Mouse (Mus musculus) hindbrain, postnatal 0 days (tissue): Measurements from ENCODE around the gene Cped1. TPM values are rescaled to one million over a fixed set of nuclear protein-coding genes. Genes with fewer than 3 reads are reported as not detected.

Experiments used
- ATAC-seq: fragments of 200-750 bp; cut with Nextera tagmentation; 2 replicates; pipeline ENCODE4 v1.8.0; 2017; ENCODE audit warnings: mild to moderate bottlenecking, moderate TSS enrichment, moderate library complexity
- DNase-seq: peaks from one replicate; pipeline ENCODE4 v3.0.0-alpha.2; 2015; ENCODE audit warnings: low spot score
- H3K27ac ChIP-seq: fragments of 300-500 bp; sonication (generic); 2 replicates; pipeline ENCODE4 v1.5.1; 2014; ENCODE audit warnings: mild to moderate bottlenecking
- H3K27me3 ChIP-seq: fragments of 300-500 bp; sonication (generic); 2 replicates; pipeline ENCODE4 v1.6.1; 2014; ENCODE audit warnings: low read length, mixed read lengths; ENCODE audit not compliant: insufficient read depth
- H3K36me3 ChIP-seq: fragments of 300-500 bp; sonication (generic); 2 replicates; pipeline ENCODE4 v1.6.1; 2014; ENCODE audit warnings: low read length, mixed read lengths; ENCODE audit not compliant: insufficient read depth
- H3K4me1 ChIP-seq: fragments of 300-500 bp; sonication (generic); 2 replicates; pipeline ENCODE4 v1.6.1; 2014; ENCODE audit warnings: antibody characterized with exemption, low read length, mixed read lengths; ENCODE audit not compliant: insufficient read depth
- H3K4me2 ChIP-seq: fragments of 300-500 bp; sonication (generic); 2 replicates; pipeline ENCODE4 v1.6.1; 2014; ENCODE audit warnings: low read depth, mild to moderate bottlenecking, low read length, moderate library complexity, mixed read lengths
- H3K4me3 ChIP-seq: fragments of 300-500 bp; sonication (generic); 2 replicates; pipeline ENCODE4 v1.5.1; 2014; ENCODE audit warnings: low read length
- H3K9ac ChIP-seq: fragments of 300-500 bp; sonication (generic); replicated peaks from 2 replicates; pipeline ENCODE4 v1.6.1; 2014; ENCODE audit warnings: mild to moderate bottlenecking, low read length, moderate library complexity, mixed read lengths
- H3K9me3 ChIP-seq: fragments of 300-500 bp; sonication (generic); 2 replicates; pipeline ENCODE4 v1.6.1; 2016; ENCODE audit warnings: low read length, mixed read lengths
- CTCF ChIP-seq: IDR thresholded peaks from 2 replicates; pipeline ENCODE4 v1.5.1; 2016; ENCODE audit warnings: antibody characterized with exemption, control low read depth, low read depth
- WGBS: fragments of 180-500 bp; shearing (Covaris S2); extraction: QIAGEN DNeasy Blood & Tissue Kit; methylation state at CpG from one replicate; pipeline ENCODE4 v1.1.7; 2014; 5-methylcytosine and 5-hydroxymethylcytosine counted together
- polyA plus RNA-seq: library from polyadenylated mRNA; unstranded; fragments of >200 nt; fragmentation: Nextera tagmentation; extraction: Ambion mirVana; gene quantifications from 2 replicates; pipeline ENCODE4 v1.2.1, GENCODE M21; 2015
- total RNA-seq: library from RNA; depleted of rRNA; stranded (reverse); fragments of >200 nt; gene quantifications from 2 replicates; pipeline ENCODE4 v1.2.3, GENCODE M21; 2014

Cped1 gene
- total and polyA plus RNA-seq, 2 experiments from 2014 or later, result 3.1 to 4.6 TPM

DNA sequence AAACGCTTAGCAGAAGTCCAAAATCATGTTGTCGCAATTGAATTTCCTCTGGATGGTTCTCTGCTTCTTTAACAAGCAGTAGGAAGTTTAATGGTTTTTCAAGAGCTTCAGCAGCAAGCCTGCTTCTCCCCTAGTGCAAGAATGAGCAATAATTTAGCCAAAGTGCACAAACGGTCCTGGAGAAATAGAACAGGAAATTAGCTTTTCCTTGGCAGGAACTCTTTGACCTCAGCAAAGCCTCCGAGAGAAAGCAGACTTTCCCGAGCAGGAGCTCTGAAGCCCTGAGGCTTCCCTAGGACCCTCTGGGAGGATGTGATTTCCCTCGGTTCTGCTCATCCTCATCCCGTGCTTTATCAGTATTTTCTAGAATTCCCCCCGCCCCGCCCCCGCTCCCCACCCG, 13.3 kb downstream of the Cped1 start:
- H3K27me3 ChIP-seq, result no peaks in the 10 kb centered on the region
- TF ChIP-seq CTCF, result no peak
- ATAC-seq (no peak), DNase-seq (peak; percentile 10)
- no peak overlapping the region for H3K4me3 ChIP-seq
- H3K4me2 ChIP-seq, result no peak overlapping the region
- 59% methylated on average over 11 of the region's 11 CpGs for WGBS
- H3K4me1 ChIP-seq, result no peaks in the 10 kb centered on the region
- H3K27ac ChIP-seq, result no peak overlapping the region
- no peaks in the 10 kb centered on the region for H3K9me3 ChIP-seq
- no peak overlapping the region for H3K9ac ChIP-seq
- H3K36me3 ChIP-seq, result no peaks in the 10 kb centered on the region

DNA sequence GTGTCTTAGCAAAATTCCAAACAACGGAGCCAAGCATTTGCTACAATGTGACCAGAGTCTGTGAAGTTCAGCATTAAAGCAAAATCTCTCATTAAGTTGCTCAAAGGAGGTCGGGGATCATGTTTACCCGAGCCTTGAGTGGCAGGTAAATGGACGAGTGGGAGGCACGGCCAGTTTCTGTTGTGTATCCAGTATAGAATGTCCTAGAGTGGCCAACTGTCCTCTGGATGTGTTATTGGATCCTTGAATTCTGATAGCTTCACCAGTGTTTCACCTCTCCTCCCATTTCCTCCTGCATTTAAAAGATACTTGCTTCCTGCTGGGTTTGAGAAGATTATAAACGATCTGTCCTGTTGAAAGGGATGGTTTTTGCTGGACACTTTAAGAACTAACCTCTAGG, 14.4 kb downstream of the Cped1 start:
- ATAC-seq (no peak), DNase-seq (no peak)
- Histone ChIP-seq H3K4me1 (no peaks in the 10 kb centered on the region), H3K36me3 (no peaks in the 10 kb centered on the region), H3K27me3 (no peaks in the 10 kb centered on the region), H3K4me2 (no peak overlapping the region), H3K4me3 (no peak overlapping the region), H3K9me3 (no peaks in the 10 kb centered on the region), H3K9ac (no peak overlapping the region), H3K27ac (no peak overlapping the region)
- WGBS, result 58% methylated on average over 6 of the region's 6 CpGs
- no peak for TF ChIP-seq CTCF

DNA sequence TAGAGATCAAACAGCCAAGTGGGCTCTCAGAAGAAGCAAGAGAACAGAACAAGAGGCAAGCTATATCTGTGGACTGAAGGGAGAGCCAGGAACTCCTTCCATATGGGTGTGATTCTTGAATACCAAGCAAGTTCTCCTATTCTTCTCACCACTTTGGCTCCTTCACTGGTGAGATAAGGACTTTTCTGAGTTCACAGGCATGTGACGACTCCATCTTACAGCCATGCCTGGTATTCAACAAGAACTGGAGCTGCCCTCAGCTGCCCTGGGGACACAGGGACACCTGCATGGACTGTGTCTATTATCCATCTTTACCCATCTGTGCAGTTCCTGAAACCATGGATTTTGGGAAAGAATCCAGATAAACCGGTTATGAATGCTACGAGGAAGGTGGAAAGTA, 15.2 kb downstream of the Cped1 start:
- DNase-seq, result no peak
- no peak for ATAC-seq
- WGBS, result 82% methylated on average over 3 of the region's 3 CpGs
- no peaks in the 10 kb centered on the region for H3K4me1 ChIP-seq
- H3K9ac ChIP-seq, result no peak overlapping the region
- no peak overlapping the region for H3K4me3 ChIP-seq
- H3K27me3 ChIP-seq, result no peaks in the 10 kb centered on the region
- no peaks in the 10 kb centered on the region for H3K9me3 ChIP-seq
- H3K36me3 ChIP-seq, result no peaks in the 10 kb centered on the region
- TF ChIP-seq CTCF, result no peak
- H3K27ac ChIP-seq, result no peak overlapping the region
- no peak overlapping the region for H3K4me2 ChIP-seq

DNA sequence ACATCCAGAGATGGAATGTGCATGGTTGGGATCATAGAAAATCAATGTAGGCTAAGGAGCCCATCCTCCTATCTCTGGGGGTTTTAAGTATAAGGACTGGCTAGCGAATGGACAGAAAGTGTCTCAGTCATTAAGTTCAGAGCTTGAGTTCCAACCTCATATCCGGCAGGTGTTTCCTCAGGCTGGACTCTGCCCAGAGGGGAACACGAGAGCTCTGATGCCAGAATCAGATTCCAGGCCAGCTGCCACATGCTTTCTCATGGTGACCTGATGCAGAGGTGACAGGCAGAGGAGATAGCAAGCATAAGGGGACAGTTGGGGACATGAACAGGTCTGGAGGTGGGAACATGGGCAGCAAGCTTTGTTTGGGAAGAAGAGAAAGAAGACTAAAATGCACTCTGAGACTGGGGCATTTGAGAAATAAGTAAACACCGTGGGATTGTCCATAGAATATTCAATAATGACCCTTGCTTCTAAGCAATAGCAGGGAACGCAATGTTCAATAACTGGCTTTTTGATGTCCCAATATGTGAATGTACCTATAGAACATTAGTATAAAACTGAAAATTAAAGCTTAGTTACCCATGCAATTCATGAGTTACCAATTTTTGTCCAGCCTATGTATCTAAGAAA, 15.7 kb downstream of the Cped1 start:
- Histone ChIP-seq H3K36me3 (no peaks in the 10 kb centered on the region), H3K9ac (no peak overlapping the region), H3K27ac (no peak overlapping the region), H3K27me3 (no peaks in the 10 kb centered on the region), H3K4me1 (no peaks in the 10 kb centered on the region), H3K4me2 (no peak overlapping the region), H3K4me3 (no peak overlapping the region), H3K9me3 (no peaks in the 10 kb centered on the region)
- WGBS, result 88% methylated on average over 5 of the region's 5 CpGs
- ATAC-seq (no peak), DNase-seq (no peak)
- TF ChIP-seq CTCF, result no peak

DNA sequence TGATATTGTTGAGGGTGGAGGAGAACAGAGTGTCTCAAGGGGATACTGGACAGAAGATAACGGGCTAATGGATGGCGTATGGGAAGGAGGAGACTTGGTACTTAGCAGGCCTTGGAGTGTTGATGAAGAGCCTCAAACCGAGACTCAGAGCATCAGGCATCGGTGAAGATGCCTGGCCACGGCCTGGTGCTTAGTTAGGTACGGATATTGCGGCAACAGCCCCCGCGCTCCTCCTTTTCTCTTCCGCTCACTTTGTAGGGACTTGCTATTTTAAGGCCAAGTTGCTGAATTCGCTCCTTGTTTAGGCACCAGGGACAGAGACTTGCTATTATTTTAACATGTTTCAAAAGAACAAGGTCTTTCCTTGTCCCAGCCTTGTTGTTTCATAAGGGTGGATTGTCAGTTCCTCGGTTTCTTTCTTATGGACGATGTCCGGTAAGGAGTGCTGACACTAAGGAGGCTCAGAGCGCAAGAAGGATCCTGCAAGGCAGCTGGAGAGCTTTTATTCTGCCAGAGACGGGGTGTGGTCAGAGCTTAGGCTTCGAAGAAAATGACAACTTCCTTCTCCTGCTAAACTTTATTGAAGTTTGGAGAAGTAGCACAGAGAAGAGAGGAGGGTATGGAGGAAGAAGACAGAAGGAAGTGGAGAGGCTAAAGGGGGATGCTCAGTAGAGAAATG, 16.9 kb downstream of the Cped1 start:
- Histone ChIP-seq H3K27me3 (no peaks in the 10 kb centered on the region), H3K9me3 (no peaks in the 10 kb centered on the region), H3K4me3 (no peak overlapping the region), H3K9ac (no peak overlapping the region), H3K36me3 (no peaks in the 10 kb centered on the region), H3K4me1 (no peaks in the 10 kb centered on the region), H3K27ac (0 out of 2 replicates have a peak overlapping the region, but pooled peaks have one; percentile 11), H3K4me2 (peak overlapping the region; percentile 11; the same call in 1 of the 2 replicates)
- 46% methylated on average over 17 of the region's 17 CpGs for WGBS
- ATAC-seq, result no peak
- no peak for TF ChIP-seq CTCF
- DNase-seq, result no peak

DNA sequence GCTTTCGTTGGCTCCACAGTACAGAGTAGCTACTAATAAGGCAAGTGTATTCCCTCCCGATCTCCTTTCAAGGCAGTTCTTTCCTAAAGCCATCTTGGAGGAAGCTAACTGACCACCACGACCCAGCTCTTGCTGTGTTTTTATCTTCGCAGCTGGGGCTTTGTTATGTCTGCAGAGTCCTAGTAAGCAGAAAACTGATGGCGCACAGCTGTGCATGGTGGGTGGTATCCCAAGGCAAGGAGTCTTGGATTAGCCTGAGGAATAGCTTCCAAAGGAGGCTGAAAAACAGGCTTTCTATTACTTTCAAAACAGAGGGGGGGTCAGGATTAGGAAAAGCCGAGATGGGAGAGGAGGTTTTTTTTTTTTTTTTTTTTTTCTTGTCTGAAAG, 17.5 kb downstream of the Cped1 start:
- H3K9me3 ChIP-seq, result no peaks in the 10 kb centered on the region
- WGBS, result 11% methylated on average over 6 of the region's 6 CpGs
- H3K27ac ChIP-seq, result 0 out of 2 replicates have a peak overlapping the region, but pooled peaks have one; percentile 11
- H3K4me1 ChIP-seq, result no peaks in the 10 kb centered on the region
- H3K4me2 ChIP-seq, result peak overlapping the region; percentile 11; the same call in 1 of the 2 replicates
- no peaks in the 10 kb centered on the region for H3K27me3 ChIP-seq
- H3K4me3 ChIP-seq, result no peak overlapping the region
- ATAC-seq, result no peak
- no peak for TF ChIP-seq CTCF
- H3K36me3 ChIP-seq, result no peaks in the 10 kb centered on the region
- H3K9ac ChIP-seq, result no peak overlapping the region
- DNase-seq, result no peak

DNA sequence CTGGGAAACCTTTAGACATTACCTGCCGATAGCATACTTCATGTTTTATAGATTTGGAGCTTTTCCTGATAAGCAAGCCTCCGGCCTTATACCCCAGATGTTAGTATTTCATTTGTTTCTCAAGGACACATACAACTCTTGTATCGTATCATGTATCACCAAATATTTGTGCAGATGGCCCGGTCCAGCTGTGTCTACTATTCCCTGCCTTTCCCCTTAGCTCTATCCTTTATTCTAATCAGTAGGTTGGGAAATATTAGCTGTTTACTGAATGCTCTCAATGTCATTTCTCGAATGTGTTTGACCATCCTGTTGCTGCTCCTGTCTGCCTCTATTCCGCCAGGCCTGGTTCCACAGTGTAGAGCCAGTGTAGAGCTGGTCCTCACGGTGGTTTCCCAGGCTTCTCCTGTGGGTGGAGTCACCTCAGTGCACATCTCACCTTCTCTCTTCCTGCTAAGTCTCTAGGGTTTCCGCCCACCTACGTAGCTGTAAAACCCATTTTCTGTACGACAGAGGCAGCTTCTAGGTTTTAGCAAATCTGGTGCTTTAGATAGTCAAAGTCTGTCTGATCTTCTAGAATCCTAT, 18.3 kb downstream of the Cped1 start:
- H3K9ac ChIP-seq, result no peak overlapping the region
- H3K9me3 ChIP-seq, result no peaks in the 10 kb centered on the region
- TF ChIP-seq CTCF, result no peak
- H3K36me3 ChIP-seq, result no peaks in the 10 kb centered on the region
- H3K27ac ChIP-seq, result no peak overlapping the region
- 86% methylated on average over 10 of the region's 10 CpGs for WGBS
- no peaks in the 10 kb centered on the region for H3K27me3 ChIP-seq
- no peak overlapping the region for H3K4me3 ChIP-seq
- H3K4me1 ChIP-seq, result no peaks in the 10 kb centered on the region
- ATAC-seq (no peak), DNase-seq (no peak)
- H3K4me2 ChIP-seq, result no peak overlapping the region
